Mouse (Mus musculus) kidney, postnatal 25 days (tissue): Measurements from ENCODE around the gene Fam160a1.

Experiments used
- DNase-seq, 2 experiments: peaks; one replicate each; pipeline ENCODE4 v3.0.0; 2021; ENCODE audit warnings: mixed read lengths in 2 of 2

Gene Fam160a1

DNA sequence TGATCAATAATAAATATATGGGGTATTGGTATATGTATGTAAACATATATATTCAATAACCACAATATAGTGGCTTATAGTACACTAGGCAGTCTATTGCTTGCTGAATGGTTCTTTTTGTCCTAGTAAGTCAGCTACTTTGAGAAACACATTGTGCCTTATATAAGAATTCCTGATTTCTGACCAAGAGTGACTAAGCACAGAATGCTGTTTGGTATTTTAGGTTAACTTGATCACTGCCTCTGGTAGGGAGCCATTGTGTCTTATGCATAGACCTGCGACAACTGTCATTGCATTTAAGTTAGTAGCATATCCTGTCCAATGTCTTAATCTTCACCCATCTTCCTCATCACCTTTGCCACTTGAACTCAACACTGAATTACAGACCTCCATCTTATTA, 197.3 kb downstream of the Fam160a1 start:
- no peak for DNase-seq

DNA sequence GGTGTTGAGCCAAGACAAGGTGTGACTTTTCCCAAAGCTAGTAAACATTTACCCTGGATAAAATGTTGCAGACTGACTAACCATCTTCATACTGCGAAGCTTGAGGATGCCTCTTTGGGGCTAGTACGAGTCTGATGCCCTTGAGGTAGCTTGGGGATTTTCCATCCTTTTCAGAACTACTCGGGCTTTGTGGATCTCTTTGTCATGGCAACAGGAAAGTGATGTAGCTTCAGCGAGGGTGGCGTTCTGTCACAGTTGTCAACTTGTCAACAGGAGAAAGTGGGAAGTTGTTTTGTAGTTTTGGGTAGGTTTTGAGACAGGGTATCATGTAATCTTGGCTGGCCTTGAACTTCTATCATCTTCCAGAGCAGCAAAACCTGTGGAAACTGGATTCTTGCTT, 197.7 kb downstream of the Fam160a1 start:
- DNase-seq = no peak

DNA sequence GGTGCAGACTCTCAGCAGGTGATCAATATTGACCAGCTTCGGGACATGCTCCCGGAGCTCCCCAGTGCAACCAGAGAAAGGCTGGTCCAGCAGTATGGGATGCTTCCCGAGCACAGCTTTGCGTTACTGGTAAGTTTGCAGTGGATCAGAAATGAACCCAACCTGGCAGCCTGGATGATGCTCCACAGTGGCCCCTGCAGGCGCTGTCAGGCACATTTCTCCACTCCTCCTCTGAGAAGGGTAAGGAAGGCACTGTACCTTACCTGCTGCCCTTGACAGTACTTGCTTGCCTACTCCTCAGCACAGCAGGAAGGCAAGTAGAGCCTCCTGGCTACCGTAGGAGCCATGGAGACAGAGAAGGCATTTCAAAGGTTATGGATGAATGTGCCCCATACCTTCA, 198.2 kb downstream of the Fam160a1 start:
- no peak for DNase-seq

DNA sequence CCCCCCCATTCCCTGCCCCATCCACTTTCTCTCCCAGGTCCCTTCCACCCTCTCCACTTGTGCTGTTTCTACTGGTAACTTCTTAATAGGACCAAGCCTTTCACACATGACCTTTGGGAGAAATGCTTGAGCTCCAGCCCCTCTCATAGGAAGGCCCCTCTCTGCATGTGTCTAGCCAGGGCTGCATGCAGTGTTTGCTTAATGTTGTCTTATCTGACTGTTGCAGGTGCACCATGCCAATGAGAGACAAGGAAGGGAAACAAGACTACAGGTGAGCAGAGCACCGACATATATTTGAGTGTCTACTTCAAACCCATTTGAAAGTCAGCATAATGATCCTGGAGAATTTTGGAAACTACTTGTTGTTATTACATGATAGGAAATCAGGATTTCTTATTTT, 200.7 kb downstream of the Fam160a1 start:
- DNase-seq = no peak
